Mouse (Mus musculus) gastrocnemius, postnatal 4 days (tissue): ENCODE data around the gene Mcm2. TPM values are rescaled to one million over a fixed set of nuclear protein-coding genes. Genes with fewer than 3 reads are reported as not detected.

ENCODE experiments used
- DNase-seq, 2 experiments: peaks; one replicate each; pipeline ENCODE4 v3.0.0; 2021 to 2022; ENCODE audit warnings: low spot score in 2 of 2, mixed read lengths in 2 of 2
- total RNA-seq, 2 experiments: library from RNA; stranded (reverse); gene quantifications; 2 replicates each; pipeline ENCODE4 v1.2.3; 2021

The Mcm2 gene
- total RNA-seq, 2 experiments from 2014 or later: 37.2 to 44.3 TPM

- no peak for DNase-seq
Measured at GRCm38 (mm10) chr6:88854509-88854908, 44.1 kb downstream of the Mcm2 start.

- DNase-seq: no peak
Measured at GRCm38 (mm10) chr6:88850034-88850433, 48.5 kb downstream of the Mcm2 start.

GRCm38 (mm10) chr6:88849270-88849669 is 49.3 kb downstream of the Mcm2 start:
- no peak for DNase-seq

- no peak for DNase-seq
Measured at GRCm38 (mm10) chr6:88847571-88847970, 51.0 kb downstream of the Mcm2 start.

GRCm38 (mm10) chr6:88844901-88845565 is 53.5 kb downstream of the Mcm2 start:
- DNase-seq: no peak

- DNase-seq: no peak
Measured at GRCm38 (mm10) chr6:88843781-88844725, 54.5 kb downstream of the Mcm2 start.

GRCm38 (mm10) chr6:88843241-88843640 is 55.3 kb downstream of the Mcm2 start:
- DNase-seq: no peak

GRCm38 (mm10) chr6:88842731-88843151 is 55.8 kb downstream of the Mcm2 start:
- DNase-seq: peak in 1 of 2 experiments; percentile 61

GRCm38 (mm10) chr6:88841781-88842689 is 56.5 kb downstream of the Mcm2 start, which contains the start of gene Abtb1:
Gene Abtb1, minus strand, starts transcription at chr6:88841984.
- DNase-seq: peak; percentile 98 to 99

GRCm38 (mm10) chr6:88841514-88841780 is 57.1 kb downstream of the Mcm2 start:
- DNase-seq: no peak

- DNase-seq: no peak
Measured at GRCm38 (mm10) chr6:88840791-88841513, 57.6 kb downstream of the Mcm2 start.

- no peak for DNase-seq
Measured at GRCm38 (mm10) chr6:88840211-88840610, 58.4 kb downstream of the Mcm2 start.

- DNase-seq: no peak
Measured at GRCm38 (mm10) chr6:88839135-88839970, 59.2 kb downstream of the Mcm2 start.

GRCm38 (mm10) chr6:88838613-88839012 is 60.0 kb downstream of the Mcm2 start:
- DNase-seq: no peak

GRCm38 (mm10) chr6:88837999-88838398 is 60.6 kb downstream of the Mcm2 start:
- DNase-seq: no peak

- no peak for DNase-seq
Measured at GRCm38 (mm10) chr6:88836178-88836819, 62.3 kb downstream of the Mcm2 start.

- DNase-seq: no peak
Measured at GRCm38 (mm10) chr6:88835047-88835446, 63.5 kb downstream of the Mcm2 start.
